Mouse (Mus musculus) stomach, embryonic 16.5 days (tissue): ENCODE measurements at regions not wholly inside any gene's neighbourhood (a gene's known extent, or its start where the extent isn't known, plus 50 kb on each side); places are given as distances from the start of the nearest gene placed in this dataset.

Experiments used
- ATAC-seq: fragments of 200-750 bp; cut with Nextera tagmentation; 2 replicates; pipeline ENCODE4 v1.8.0; 2017; ENCODE audit warnings: moderate number of reproducible peaks, moderate TSS enrichment; ENCODE audit not compliant: insufficient read depth, low FRiP score
- H3K27ac ChIP-seq: fragments of 300-500 bp; sonication (generic); 2 replicates; pipeline ENCODE4 v1.5.1; 2014; ENCODE audit warnings: low read length
- H3K27me3 ChIP-seq: fragments of 300-500 bp; sonication (generic); 2 replicates; pipeline ENCODE4 v1.6.1; 2014; ENCODE audit warnings: low read length, control low read depth, mixed read lengths; ENCODE audit not compliant: control insufficient read depth, insufficient read depth
- H3K36me3 ChIP-seq: fragments of 300-500 bp; sonication (generic); 2 replicates; pipeline ENCODE4 v1.6.1; 2014; ENCODE audit warnings: low read length; ENCODE audit not compliant: control insufficient read depth, insufficient read depth
- H3K4me1 ChIP-seq: fragments of 300-500 bp; sonication (generic); 2 replicates; pipeline ENCODE4 v1.6.1; 2014; ENCODE audit warnings: low read length, control low read depth, mixed read lengths; ENCODE audit not compliant: control insufficient read depth, insufficient read depth
- H3K4me2 ChIP-seq: fragments of 300-500 bp; sonication (generic); 2 replicates; pipeline ENCODE4 v1.6.1; 2014; ENCODE audit warnings: low read depth, low read length, mixed read lengths
- H3K4me3 ChIP-seq: fragments of 300-500 bp; sonication (generic); replicated peaks from 2 replicates; pipeline ENCODE4 v1.5.1; 2014; ENCODE audit warnings: mild to moderate bottlenecking, low read length
- H3K9ac ChIP-seq: fragments of 300-500 bp; sonication (generic); 2 replicates; pipeline ENCODE4 v1.6.1; 2014; ENCODE audit warnings: low read length
- H3K9me3 ChIP-seq: fragments of 300-500 bp; sonication (generic); replicated peaks from 2 replicates; pipeline ENCODE4 v1.6.1; 2016; ENCODE audit warnings: low read length, control low read depth; ENCODE audit not compliant: control insufficient read depth
- WGBS: fragments of 180-500 bp; shearing (Covaris S2); extraction: QIAGEN DNeasy Blood & Tissue Kit; methylation state at CpG from one replicate; pipeline ENCODE4 v1.1.7; 2014; 5-methylcytosine and 5-hydroxymethylcytosine counted together

DNA sequence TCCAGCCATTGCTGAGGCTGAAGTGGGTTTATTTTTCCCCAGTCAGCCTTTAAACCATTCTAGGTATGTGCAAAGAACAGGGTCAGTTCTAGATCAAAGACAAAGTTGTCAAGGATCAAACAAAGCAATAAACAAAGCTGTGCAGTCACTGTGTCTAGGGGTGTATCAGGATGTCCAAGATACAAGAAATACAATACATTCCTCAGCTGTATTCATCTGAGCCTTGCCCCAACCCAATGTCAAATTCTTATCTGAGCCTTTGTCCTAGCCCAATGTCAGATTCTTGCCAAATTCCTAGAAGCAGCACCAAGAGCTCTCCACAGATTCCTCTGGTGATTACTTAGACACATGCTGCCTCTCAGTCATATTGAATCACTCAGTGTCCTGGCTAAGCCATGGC lies 69.5 kb upstream of the St6galnac5 start:
- Histone ChIP-seq H3K9ac (no peak overlapping the region), H3K27me3 (no peaks in the 10 kb centered on the region), H3K9me3 (peaks cover 7% of the 10 kb centered on the region; the same call in 1 of the 2 replicates), H3K4me1 (no peaks in the 10 kb centered on the region), H3K27ac (no peak overlapping the region), H3K4me3 (no peak overlapping the region), H3K4me2 (no peak overlapping the region), H3K36me3 (no peaks in the 10 kb centered on the region)
- ATAC-seq: no peak

DNA sequence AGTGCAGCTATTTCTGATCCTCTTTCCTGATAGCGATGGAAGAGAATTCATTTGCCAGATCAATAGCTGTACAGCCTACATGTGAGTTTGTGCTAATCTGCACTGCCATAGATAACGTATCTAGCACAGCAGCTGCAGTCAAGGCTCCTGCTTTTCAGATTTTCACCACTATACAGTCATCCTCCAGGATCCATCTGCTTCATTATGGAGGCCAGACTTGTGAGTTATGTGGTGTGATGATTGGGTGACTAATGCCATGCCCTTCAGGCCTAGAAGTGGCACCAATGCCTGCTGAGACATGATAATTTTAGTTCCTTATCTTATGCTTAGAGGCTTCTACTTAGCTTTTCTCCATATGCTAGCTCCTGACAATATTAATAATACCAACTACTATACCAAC lies 63.3 kb upstream of the St6galnac5 start:
- Histone ChIP-seq H3K9ac (no peak overlapping the region), H3K4me1 (no peaks in the 10 kb centered on the region), H3K27me3 (no peaks in the 10 kb centered on the region), H3K4me3 (no peak overlapping the region), H3K4me2 (no peak overlapping the region), H3K9me3 (peaks cover 7% of the 10 kb centered on the region; the same call in 1 of the 2 replicates), H3K27ac (no peak overlapping the region), H3K36me3 (no peaks in the 10 kb centered on the region)
- 85% methylated on average over 2 of the region's 2 CpGs for WGBS
- ATAC-seq: no peak

DNA sequence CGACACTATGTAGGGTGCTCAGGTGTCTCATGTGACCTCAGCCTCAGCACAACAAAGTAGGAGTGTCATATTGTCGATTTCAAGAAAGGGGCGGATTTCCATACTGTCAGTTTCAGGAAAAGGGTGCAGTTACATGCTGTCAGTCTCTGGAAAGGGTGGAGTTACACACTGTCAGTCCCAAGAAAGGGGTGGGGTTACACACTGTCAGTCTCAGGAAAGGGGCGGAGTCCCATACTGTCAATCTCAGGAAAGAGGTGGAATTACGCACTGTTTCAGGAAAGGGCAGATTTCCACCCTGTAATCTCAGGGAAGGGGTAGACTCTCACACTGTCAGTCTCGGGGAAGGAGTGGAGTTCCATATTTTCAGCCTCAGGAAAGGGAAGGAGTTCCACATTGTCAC lies 51.9 kb upstream of the St6galnac5 start:
- Histone ChIP-seq H3K27me3 (no peaks in the 10 kb centered on the region), H3K36me3 (no peaks in the 10 kb centered on the region)
- WGBS: 81% methylated on average over 6 of the region's 6 CpGs

More for the DNA sequence above, 51.9 kb upstream of the St6galnac5 start:
- ATAC-seq: no peak
- Histone ChIP-seq H3K4me2 (no peak overlapping the region), H3K4me3 (no peak overlapping the region), H3K27ac (no peak overlapping the region), H3K4me1 (no peaks in the 10 kb centered on the region), H3K9me3 (no peaks in the 10 kb centered on the region), H3K9ac (no peak overlapping the region)
